Mouse (Mus musculus) left cerebral cortex, postnatal 4 days (tissue): ENCODE measurements around the gene Tapbpl. TPM values are rescaled to one million over a fixed set of nuclear protein-coding genes. Genes with fewer than 3 reads are reported as not detected.

Source experiments
- DNase-seq: peaks from one replicate; pipeline ENCODE4 v3.0.0-alpha.2; 2022
- intact Hi-C: fragments of 180-260 bp; cut with DNase I; formaldehyde crosslinking; loops from one replicate; pipeline ENCODE4 v1.15.1; 2025
- microRNA-seq: library from miRNA; unstranded; fragments of <30 nt; microRNA quantifications from one replicate; pipeline ENCODE4 v1.2.0, GENCODE M21; 2022
- total RNA-seq, 2 experiments: library from RNA; stranded (reverse); gene quantifications; 2 replicates each; pipeline ENCODE4 v1.2.3; 2021

Tapbpl gene
- total RNA-seq, 2 experiments from 2014 or later = 1.7 to 1.9 TPM

DNA sequence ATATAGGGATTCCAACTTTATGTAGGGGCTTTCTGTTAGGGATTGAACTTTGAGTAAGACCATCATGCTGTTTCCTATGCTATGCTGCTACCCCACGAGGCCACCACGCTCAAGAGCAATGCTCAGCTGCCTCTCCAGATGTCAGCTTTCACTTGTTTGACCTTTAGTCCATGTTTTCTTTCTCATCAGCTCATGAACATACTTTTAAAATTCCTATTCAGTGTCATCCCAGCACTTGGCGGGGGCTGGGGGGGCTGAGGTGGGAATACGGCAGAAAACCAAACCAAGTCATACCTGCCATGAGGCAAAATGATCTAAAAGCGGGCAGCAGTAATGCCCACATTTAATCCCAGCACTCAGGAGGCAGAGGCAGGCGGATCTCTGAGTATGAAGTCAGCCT is 18.5 kb downstream of the Tapbpl start:
- DNase-seq = no peak

DNA sequence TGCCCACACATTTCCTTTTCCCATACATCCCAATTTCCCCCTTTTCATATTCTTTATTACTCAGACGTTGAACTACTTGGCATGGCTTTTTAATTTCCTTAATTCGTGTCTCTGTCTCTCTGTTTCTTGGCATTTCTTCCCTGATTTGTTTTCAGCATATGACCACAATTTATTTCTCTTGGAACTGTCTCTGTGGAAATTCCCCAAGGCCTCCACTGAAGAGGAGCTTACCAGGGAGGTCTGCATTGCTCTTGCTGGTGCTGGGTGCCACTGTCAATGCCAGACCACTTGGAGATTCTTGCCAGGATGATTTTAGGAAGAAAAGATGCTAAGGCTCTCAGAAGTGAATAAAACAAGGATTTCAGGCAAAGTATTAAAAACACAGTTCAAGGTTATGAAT is 19.0 kb downstream of the Tapbpl start:
- intact Hi-C loops = no loop called here
- DNase-seq = no peak

More for the DNA sequence above, 18.5 kb downstream of the Tapbpl start:
- intact Hi-C loops = no loop called here

DNA sequence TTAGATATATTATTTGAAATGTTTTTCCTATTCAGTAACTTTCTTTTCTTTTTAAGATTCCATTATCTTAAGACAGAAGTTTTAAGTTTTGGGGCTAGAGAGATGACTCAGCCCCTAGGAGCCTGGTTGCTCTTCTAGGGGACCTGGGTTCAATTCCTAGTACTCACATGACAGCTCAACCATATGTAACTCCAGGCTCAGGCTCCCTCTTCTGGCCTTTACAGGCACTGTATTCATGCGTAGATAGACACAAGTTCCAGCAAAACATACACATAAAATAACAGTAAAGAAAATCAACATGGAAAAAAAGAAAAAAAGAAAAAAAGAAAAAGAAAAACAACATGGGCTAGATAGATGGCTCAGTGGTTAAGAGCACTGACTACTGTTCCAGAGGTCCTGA is 21.2 kb downstream of the Tapbpl start:
- DNase-seq = no peak
- intact Hi-C loops = no loop called here

DNA sequence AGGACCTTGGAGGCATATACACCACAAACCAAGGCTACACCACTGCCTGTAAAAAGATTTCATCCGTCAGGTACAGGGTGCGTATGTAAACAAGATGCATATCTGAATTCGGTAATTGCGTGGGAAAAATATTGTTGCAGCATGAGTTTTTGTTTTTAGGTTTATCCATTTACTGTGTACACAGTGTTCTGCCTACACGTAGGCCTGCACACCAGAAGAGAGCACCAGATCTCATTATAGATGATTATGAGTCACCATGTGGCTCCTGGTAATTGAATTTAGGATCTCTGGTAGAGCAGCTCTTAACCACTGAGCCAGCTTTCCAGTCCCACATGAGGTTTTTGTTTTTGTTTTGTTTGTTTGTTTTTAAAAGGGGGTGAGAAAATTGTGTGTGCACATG is 34.5 kb downstream of the Tapbpl start:
- intact Hi-C loops = no loop called here
- DNase-seq = no peak

DNA sequence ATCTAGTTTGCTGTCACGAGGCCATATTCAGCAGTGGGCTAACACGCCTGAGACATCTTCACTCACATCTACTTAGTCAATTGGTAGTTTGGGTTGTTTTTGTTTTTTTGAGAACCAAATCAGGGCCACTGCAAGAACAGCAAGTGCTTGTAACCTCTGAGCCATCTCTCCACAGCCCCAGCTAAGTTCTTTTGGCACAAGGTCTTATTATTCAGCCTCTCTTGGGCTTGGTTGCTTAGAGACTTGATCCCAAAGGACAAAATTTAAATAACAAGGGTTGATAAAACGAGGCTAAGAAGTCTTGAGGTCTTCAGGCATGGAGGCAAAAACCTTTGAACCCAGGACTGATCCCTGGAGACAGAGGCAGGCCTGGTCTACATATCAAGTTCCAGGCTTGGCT is 35.4 kb downstream of the Tapbpl start:
- DNase-seq = no peak
- intact Hi-C loops = no loop called here

DNA sequence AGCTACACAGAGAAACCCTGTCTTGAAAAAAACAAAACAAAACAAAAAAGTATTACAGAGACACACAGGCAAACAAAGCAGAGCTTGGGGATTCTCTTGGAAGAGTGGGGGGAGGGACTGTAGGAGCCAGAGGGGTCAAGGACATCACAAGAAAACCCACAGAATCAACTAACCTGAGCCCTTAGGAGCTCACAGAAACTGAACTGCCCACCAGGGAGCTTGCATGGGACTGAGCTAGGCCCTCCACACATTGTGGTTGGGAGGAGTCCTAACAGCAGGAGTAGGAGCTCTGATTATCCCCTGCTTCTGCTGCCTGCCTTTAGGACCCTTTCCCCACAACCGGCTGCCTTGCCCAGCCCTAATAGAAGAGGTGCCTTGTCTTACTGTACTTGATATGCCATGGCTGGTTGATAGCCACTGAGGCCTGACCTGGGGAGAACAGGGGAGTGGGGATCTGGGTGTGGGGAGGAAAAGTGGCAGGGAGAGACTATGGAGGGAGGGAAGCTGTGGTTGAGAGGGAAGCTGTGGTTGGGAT is 36.1 kb downstream of the Tapbpl start:
- intact Hi-C loops = no loop called here
- no peak for DNase-seq

DNA sequence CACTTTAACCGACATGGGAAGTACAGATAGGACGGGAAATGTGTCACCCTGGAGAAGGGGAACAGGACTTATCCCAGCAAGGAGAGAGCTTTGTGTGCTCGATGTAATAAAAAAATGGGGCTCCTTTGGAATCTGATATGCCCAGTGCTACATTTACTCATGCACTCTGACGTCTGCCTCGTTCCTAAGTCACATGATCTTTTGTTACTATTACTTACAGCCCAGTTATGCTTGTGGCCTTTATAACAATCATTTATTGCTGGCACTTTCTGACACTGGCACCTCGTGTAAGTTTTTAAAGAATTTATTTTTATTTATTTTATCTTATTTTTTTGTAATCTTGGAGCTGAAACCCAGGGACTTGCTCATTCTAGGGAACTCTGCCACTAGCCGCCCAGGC is 38.3 kb downstream of the Tapbpl start:
- no peak for DNase-seq
- intact Hi-C loops = no loop called here

DNA sequence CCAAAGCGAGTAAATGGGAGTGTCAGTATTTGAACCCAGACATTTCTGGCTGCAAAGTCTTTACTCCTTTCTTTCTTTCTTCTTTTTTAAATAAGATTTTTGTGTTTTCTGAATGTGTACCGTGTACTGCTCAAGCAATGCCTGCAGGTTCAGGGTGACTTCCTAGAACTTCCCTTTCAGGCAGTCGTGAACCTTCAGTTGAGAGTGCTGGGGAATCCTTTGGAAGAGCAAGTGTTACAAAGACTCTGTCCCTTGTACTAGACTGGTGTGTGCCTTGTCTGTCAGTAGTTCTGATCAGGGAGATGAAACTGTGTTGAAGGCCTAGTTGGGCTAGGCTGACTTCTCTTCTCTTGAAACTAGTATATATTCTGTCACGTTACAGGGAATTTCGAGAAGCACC is 38.8 kb downstream of the Tapbpl start:
- intact Hi-C loops = no loop called here
- DNase-seq = no peak

DNA sequence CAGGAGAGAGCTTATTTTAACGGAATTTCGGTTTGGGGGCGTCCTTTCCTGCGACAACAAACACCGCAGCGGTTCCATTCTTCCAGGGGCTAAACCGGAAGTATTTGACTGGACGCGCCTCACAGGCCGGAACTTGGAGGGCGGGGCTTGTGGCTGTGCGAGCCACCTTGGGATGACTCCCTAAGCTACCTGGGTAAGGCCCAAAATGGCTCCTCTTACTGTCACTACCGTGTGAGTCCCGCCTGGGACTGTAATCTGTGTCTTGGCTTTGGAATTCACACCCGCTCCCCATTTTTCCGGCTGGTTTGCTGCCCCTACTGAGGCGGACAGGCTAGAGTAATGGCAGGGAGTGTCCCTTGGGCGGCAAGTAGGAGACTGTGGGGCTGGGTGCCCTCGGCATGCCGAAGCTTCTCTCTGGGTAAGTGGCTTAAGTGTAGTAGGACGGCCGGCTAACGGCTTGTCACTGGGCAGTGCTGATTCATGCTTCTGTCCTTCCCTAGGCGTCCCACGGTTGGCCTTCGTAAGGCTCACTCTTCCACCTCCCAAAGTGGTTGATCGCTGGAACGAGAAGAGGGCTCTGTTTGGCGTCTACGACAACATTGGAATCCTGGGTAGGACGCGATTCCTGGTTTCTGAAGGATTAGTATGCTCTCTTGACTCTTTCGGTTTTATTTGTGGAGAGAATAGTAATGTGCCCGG is 39.5 kb downstream of the Tapbpl start:
- peak; percentile 95 for DNase-seq
- intact Hi-C loops = no loop called here

DNA sequence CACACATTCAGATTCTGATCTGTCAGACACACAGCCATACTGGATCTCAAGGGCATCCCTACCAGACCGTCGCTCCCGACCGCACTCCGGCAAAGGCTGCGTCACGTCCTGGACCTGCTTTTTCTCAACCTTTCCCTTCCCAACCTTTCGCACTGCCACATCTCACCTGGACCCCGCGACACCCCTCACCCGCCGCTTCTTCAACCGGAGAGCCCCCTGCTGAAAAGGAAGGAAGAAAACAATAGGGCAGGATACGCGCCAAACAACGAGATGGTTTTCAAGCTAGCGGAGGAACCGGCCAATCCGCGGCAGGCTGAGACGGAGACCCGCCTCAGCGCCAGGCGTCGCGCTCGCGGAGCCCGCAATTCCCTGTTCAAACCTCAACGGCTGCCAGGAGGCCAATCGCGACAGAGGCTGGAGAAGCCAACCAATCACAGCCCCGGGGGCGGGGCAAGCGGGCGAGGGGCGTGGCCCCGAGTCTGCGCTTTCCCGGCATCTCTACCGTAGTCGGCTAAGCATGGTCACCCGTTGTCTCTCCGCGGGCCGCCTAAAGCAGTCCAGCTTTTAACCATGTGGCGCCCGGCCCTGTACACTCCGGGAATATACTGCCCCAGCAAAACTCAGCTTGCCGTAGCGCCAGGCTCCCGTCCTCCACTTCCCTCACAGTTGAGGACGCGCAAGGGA is 40.2 kb downstream of the Tapbpl start, which contains the start of the genes Ncapd2 and Mrpl51:
Gene Ncapd2, minus strand, starts transcription at position 370 of the 684 bp plus-strand sequence.
Gene Mrpl51, plus strand, starts transcription at position 470 of the 684 bp plus-strand sequence.
- intact Hi-C loops = no loop called here
- DNase-seq = peak; percentile 99

DNA sequence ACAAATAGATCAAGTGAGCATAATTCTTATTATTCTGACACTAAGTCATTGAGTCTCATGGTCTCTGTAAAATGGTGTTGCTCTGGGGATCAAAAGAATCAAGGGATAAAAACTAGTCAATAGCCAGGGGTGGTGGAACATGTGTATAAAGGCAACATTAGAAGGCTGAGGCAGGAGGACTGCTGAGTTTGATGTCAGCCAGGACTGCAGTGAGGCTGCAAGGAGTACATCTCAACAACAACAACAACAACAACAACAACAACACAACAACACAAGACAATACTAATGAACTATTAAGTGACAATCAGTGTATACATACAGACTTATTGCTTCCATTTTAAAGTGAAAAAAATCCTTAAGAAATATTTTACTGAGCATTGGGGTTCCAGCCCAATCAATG is 40.8 kb downstream of the Tapbpl start:
- no peak for DNase-seq
- intact Hi-C loops = no loop called here

DNA sequence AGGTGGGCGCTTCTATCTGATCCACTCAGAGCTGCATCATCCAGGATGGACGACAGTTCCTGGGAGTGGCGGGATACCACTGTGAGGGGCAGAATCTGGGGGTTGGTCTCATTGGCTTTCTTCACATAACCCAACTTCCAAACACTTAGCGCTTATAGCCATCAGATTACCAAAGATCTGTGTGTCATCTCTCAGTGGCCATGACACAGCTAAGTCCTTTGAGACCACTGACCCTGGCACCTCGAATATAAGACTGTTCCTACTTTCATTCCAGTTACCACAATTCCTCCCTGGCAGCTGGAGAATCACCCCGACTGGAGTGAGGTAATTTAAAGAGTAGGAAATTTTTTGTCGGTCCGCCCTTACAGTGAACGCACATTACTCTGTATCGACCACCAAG is 45.5 kb downstream of the Tapbpl start:
- DNase-seq = no peak
- intact Hi-C loops = no loop called here

DNA sequence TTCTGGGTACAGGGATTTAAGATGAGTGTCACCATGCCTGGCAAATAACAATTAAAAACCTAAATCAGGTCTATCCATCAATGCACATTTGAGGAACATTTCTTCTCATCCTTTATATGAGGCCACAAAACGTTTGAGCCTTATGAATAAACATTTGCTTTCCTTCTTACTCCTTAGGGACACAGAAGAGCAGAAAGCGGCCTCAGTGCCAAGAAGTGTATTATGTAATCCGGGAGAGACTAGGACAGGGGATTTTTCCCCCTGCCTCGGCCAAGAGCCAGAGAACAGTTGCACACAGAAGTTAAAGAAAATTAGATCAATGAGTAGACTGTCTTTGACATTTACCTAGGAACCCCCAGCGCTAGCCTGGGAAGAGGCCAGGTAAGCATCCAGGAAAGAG is 49.5 kb downstream of the Tapbpl start:
- DNase-seq = no peak

DNA sequence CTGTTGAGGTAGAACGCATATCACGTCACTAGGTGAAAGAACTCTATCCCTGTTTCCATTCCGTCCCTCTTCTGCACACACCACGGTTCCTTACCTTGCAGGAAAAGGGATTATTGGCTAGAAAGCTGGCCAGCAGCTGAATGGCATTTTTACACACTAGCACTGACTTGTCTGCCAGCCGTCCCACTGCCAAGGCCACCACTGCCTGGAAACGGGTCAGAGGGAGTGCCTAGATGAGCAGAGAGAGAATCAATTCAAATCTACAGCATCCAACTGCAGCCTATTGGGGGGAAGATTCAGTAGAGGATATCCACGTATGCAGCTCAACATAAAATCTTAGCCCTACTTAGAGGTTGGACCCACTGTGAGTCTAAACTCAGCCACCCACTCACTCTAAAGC is 52.1 kb downstream of the Tapbpl start:
- no peak for DNase-seq
- intact Hi-C loops = no loop called here

More for the DNA sequence above, 49.5 kb downstream of the Tapbpl start:
- intact Hi-C loops = no loop called here

DNA sequence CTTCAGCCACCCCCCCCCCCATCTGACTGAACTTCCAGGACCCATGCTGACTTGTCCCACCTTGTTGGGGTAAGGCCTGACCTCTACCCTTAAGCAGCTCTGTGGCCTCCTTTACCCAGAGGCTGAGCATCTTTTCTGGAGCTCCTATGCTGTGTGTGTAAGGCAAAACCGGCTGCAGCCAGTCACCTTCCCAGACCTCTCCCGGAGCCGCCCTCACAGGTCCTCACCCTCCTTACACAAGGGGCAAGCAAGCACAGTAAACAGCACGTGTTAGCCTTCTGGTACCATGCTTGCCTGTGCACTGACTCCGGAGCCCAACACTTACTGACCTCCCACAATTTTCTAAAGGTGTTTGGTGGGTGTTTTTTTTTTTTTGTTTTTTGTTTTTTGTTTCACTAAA is 56.2 kb downstream of the Tapbpl start:
- DNase-seq = no peak
- intact Hi-C loops = no loop called here

Small RNAs within 50 kb of the gene (microRNA-seq; reads per million reads assigned to microRNA genes)
- gene Mir3098 (not detected), gene Mir8113 (not detected)

Other genes with a start within 250 kb of the Tapbpl start
- gene Pianp, start 235.2 kb downstream of the Tapbpl start, total RNA-seq = 10 to 100 TPM; 89.1 to 97.3 TPM
- gene Zfp384, start 222.7 kb downstream of the Tapbpl start, total RNA-seq = 10 to 100 TPM; 51.8 to 56.1 TPM
- 10 to 100 TPM; 67.4 to 72.0 TPM for gene Ing4, start 192.1 kb downstream of the Tapbpl start, total RNA-seq
- 10 to 100 TPM; 11.7 to 13.0 TPM for gene Acrbp, start 182.2 kb downstream of the Tapbpl start, total RNA-seq
- gene Lpar5, start 163.9 kb downstream of the Tapbpl start, total RNA-seq = 1 to 10 TPM; 1.3 TPM
- 100 to 1,000 TPM; 173 to 175 TPM for gene Chd4, start 135.9 kb downstream of the Tapbpl start, total RNA-seq
- gene Nop2, start 100.0 kb downstream of the Tapbpl start, total RNA-seq = 10 to 100 TPM; 43.0 to 44.5 TPM
- 10 to 100 TPM; 27.0 to 28.3 TPM for gene Iffo1, start 86.6 kb downstream of the Tapbpl start, total RNA-seq
- 1,000 to 10,000 TPM; 1,244 to 1,314 TPM for gene Gapdh, start 65.4 kb downstream of the Tapbpl start, total RNA-seq
- gene Ncapd2, start 40.2 kb downstream of the Tapbpl start, total RNA-seq = 10 to 100 TPM; 44.9 to 51.4 TPM
- gene Mrpl51, start 40.1 kb downstream of the Tapbpl start, total RNA-seq = 10 to 100 TPM; 67.7 to 72.7 TPM
- gene Vamp1, start 16.3 kb downstream of the Tapbpl start, total RNA-seq = 10 to 100 TPM in 1 of 2 experiments, 1 to 10 TPM in 1; 7.0 to 10.2 TPM
- gene Cd27, start 5.2 kb upstream of the Tapbpl start, total RNA-seq = not detected
- not detected for gene Tuba3a, start 54.2 kb upstream of the Tapbpl start, total RNA-seq
- gene Ltbr, start 82.0 kb upstream of the Tapbpl start, total RNA-seq = 10 to 100 TPM in 1 of 2 experiments, 1 to 10 TPM in 1; 9.6 to 10.7 TPM
- 1 to 10 TPM; 1.5 to 2.1 TPM for gene Scnn1a, start 88.8 kb upstream of the Tapbpl start, total RNA-seq
- gene Tnfrsf1a, start 117.5 kb upstream of the Tapbpl start, total RNA-seq = 10 to 100 TPM; 11.2 to 12.0 TPM
- not detected for gene Plekhg6, start 148.9 kb upstream of the Tapbpl start, total RNA-seq